Mouse (Mus musculus) adrenal gland, adult 8-10 months (tissue): ENCODE measurements around the gene Psmd11. TPM values are rescaled to one million over a fixed set of nuclear protein-coding genes. Genes with fewer than 3 reads are reported as not detected.
"Not testable (repeated sequence)": the region's sequence is repeated elsewhere in the genome, so short reads cannot be mapped to it uniquely, and the experiment has no call there.

Experiments used
- DNase-seq: peaks from one replicate; pipeline ENCODE4 v3.0.0; 2022
- total RNA-seq, 4 experiments: library from RNA; stranded (reverse); gene quantifications; 2 replicates each; pipeline ENCODE4 v1.2.4; 2022

Gene Psmd11
- total RNA-seq: 100 to 1,000 TPM; 121 to 161 (median 141) TPM

DNA sequence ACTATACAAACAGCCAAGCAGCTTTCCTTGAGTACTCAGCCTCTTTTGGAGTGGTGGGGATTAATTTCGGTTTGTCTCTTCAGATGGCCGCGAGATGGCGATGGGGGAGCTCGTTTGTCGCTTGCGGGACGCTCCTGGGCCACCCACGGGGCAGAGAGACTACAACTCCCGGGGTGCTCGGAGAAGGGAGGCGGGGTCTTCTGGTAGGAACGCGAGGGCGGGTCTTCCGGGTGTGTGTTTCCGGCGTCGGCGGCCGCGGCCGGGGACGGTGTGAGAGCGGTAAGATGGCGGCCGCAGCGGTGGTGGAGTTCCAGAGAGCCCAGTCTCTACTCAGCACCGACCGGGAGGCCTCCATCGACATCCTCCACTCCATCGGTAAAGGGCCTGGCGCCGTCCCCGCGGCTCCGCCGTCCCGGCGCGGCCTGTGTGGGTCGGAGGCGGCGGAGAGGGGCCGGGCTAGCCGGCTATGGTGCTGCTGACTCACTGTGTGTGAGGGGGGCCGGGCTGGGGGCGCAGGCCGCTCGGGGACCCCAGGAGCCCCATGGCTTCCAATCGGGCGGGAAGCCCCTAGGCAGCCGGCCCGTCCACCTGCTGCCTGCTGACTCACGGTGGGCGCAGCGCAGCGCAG, at the start of gene Psmd11:
TSS of gene Psmd11 (plus strand) at position 235 of the 628 bp plus-strand sequence.
- peak; percentile 95 for DNase-seq

DNA sequence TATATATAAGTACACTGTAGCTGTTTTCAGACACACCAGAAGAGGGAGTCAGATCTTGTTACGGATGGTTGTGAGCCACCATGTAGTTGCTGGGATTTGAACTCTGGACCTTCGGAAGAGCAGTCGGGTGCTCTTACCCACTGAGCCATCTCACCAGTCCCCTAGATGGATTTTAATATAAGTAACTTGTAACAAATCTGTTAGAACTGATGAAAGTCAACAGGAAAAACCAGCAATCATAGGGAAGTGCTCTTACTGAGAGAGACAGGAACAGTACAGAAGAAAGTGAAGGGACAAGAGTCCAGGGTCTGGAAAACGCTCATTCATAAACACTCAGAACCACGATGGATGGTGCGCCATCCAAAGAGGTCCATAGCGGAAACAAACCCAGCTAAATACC, 49.2 kb upstream of the Psmd11 start:
- not testable (repeated sequence) for DNase-seq

DNA sequence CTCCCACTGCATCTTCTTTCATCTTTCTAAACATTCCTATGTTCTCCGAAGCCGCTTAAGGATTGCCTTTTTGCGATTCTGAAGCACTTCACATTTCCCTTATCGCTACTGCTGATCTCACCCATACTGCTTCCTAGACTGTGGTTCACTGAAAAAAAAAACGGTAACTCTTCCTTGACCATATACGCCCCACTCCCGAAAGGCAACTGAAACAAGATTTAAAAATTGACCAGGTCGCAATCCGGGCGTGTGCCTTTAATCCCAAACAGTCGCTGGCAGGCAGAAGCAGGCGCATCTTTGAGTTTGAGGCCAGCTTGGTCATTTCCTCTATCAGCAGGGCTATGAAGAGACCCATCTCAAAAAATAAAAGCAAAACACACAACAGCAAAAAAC, 45.8 kb upstream of the Psmd11 start:
- no peak for DNase-seq

DNA sequence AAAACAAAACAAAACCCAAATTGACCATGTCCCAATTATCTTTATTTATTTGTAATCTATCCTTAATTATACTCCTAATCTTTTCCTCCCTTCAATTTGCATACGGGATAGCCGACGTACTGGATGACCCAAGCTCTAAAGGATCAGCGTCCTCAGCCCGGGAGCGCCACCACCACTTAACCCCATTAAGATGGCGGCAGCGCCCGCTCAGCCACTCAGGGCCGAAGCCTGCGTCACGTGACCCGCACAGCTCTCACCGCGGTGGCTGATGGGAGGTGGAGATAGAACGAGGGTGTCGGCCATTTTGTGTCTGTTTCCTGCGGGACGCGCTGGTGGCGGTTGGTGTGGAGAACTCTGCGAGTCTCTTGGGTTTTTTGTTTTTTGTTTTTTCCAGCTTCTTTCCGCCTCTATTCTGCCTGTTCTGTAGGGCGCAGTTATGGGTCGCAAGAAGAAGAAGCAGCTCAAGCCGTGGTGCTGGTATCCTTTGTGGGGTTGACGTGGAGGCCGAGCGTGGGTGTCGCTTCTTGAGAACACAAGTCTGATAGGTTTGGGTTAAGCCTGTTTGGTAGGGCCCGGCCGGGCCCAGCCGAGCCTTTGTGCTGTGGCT, 45.3 kb upstream of the Psmd11 start, which contains the start of gene Zfp207:
TSS of gene Zfp207 (plus strand) at position 261 of the 607 bp plus-strand sequence.
- DNase-seq: peak; percentile 95

DNA sequence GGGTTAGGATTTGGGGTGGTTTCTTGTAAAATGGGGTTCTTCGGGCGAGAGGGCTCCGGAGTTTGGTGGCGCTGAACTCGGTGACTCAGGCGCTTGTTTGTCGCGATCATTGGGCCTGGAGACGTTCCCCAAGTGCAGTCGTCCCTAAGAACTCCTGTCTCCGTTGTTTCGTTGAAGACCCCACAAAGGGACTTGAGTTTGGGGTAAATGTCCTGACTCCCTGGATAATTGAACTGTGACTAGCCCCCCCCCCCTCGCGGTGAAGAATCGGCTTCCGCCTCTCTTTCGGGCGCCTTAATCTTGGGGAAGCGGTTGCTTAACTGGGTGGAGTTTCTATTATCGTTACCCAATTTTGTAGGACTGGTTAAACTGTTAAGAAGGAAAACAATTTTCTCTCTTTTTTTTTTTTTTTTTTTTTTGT, 44.8 kb upstream of the Psmd11 start:
- no peak for DNase-seq

DNA sequence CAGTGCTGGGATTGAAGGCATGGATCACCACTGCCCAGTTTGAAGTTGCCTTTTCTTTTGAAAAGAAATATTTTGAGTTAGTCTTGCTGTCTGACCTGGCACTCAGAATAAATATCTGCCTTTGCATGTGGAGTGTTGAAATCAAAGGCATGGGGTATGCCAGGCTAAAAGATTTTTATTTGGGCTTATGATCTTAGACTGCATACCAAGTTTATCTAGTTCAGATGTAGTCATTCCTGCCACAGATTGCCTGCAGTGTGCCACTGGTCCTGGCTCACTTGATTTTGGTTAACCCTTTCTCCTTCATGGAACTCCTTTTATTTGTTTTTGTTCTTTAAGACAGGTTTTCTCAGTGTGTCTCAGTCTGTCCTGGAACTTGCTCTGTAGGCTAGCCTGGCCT, 44.0 kb upstream of the Psmd11 start:
- DNase-seq: no peak

DNA sequence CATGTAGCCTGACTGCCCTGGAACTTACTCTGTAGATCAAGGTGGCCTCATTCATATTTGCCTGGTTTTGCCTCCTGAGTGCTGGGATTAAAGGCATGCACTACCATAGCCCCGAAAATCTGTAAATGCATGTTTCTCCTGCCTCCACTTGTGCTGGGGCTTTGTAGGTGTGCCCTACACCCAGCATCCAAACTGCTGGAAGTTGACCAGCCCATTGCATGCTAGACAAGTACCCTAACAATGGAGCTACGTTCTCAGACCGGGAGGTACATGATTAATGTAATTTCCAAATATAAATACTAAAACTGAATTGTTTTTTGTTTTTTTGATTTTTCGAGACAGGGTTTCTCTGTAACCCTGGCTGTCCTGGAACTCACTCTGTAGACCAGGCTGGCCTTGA, 43.4 kb upstream of the Psmd11 start:
- DNase-seq: no peak

DNA sequence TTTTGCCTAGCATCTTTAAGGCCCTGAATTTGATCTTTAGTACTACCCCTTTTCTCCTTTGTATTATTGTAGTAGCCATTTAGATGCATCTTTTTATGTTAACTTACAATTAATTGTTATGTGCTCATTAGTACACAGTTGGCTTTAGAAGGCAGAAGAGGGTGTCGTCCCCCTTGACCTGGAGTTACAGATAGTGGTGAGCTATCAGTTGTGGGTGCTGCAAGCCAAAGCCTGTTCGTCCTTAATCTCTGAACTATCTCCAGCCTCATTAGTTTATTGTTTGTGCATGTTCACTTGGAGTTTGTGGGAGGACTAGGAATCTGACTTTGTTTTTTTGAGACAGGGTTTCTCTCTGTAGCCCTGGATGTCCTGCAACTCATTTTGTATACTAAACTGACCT, 41.6 kb upstream of the Psmd11 start:
- no peak for DNase-seq

DNA sequence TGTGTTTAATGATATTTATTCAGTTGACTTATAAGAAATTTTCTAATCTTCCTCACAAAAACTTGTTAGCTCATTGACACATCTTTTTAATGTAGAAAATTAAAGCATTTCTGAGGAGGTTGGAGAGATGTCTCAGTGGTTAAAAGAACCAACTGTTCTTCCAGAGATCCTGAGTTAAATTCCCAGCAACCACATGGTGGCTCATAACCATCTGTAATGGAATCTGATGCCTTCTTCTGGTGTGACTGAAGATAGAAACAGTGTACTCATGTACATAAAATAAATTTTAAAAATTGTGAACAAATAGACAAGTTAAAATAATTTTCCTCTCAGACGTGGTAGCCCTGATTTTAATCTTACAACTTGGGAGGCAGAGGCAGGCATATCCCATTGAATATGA, 38.5 kb upstream of the Psmd11 start:
- no peak for DNase-seq

DNA sequence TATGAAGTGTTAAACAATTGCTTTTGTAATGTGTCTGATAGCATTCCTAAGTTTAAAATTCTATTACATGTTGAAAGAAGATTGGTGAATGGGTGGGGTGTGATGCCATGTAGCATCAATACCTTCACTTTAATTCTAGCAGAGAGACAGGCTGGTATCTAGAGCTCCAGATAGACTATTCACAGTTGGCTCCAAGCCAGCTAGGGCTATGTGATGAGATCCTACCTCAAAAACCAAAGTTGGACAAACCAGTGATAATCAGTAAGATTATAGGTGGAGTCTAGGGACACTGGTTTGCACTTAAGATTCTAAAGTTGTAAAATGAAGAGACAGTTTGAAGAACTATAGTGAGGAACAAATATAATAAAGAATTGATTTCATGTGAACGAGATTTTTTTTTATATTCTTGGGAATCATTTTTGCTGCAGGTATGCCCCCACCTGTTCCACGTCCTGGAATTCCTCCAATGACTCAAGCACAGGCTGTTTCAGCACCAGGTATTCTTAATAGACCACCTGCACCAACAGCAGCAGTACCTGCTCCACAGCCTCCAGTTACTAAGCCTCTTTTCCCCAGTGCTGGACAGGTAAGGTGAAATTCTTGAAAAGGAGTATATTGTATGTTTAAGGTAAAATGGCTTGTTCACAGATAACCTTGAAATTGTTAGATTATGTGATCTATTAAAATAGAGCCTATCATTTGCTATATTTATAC, 36.9 kb upstream of the Psmd11 start:
- no peak for DNase-seq

DNA sequence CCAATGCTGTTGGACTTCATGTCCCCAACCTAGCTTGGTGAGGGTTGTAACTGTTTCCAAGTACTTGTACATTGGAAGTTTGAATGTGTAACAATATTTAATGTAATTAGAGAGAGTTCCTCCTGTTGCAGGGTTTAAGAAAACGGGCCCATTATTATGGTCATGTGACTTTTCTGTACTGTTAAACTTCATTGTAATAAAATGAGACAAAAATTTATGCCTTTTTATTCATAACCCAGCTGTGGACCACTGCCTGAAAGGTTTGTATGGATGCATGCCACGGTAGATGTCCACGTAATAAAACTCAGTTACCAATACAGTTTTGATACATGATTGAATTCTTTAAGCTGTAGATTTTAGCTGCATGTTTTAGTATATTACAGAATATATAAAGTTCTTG, 32.5 kb upstream of the Psmd11 start:
- DNase-seq: no peak

DNA sequence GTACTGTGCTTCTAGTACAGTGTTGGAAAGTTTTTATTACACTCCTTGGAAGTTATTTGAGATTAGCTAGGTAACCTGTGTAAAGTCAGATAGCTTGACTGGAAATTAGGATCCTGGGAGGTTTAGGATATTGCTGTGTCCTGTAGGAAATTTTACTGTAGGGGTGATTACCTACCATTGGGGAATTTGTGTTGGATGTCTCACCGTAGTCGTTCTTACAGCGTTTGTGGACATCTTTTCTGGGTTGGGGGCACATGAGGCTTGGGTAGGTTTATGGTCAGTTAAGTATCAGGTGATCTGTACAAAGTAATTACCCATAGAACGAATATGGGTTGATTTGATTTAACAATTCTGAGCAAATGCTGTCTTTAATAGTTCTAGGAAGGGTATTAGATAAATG, 31.8 kb upstream of the Psmd11 start:
- no peak for DNase-seq

DNA sequence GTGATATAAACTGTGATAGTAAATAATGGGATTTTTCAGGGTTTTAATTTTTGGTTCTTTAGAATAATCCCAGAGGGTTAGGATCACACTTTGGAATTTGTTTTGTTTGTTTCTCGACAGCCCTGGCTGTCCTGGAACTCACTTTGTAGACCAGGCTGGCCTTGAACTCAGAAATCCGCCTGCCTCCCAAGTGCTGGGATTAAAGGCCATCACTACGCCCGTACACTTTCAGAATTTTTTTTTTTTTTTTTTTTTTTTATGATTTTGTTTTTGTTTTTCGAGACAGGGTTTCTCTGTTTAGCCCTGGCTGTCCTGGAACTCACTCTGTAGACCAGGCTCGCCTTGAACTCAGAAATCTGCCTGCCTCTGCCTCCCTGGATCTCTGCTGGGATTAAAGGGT, 20.5 kb upstream of the Psmd11 start:
- DNase-seq: not testable (repeated sequence)

DNA sequence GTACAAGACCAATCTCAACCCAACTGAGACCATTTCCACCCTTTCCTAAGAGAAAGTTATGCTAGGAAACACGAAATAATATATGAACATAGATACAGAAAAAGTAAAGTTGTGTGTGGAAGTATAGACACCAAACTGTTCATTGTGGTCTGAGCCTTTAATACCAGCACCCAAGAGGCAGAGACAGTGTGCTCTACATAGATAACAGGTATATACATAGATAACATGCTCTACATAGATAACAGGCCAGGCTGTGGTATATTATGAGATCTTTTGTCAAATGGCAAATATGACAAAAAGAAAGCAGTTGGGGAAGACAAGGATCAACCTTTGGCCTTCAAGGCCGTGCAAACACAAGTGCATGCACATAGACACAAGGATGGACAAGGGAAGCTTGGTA, 18.0 kb upstream of the Psmd11 start:
- DNase-seq: no peak

DNA sequence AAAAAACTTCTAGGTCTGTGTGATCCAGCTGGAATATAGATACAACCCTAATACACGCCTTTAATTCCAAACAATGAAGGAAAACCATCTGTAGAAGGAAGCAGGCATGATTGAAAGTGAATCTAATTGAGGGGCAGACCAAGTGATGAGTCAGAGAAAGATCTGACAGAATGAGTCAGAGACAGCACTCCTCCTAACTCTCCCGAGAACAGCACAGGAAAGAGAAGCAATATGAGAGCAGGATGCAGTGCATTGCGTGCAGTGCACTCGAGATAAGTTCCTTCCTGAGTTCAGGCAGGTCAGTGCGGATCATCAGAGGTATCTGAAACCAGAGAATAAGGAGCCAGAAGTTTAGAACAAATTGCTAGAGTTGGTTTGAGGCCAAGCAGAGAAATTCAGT, 11.3 kb upstream of the Psmd11 start:
- DNase-seq: no peak

DNA sequence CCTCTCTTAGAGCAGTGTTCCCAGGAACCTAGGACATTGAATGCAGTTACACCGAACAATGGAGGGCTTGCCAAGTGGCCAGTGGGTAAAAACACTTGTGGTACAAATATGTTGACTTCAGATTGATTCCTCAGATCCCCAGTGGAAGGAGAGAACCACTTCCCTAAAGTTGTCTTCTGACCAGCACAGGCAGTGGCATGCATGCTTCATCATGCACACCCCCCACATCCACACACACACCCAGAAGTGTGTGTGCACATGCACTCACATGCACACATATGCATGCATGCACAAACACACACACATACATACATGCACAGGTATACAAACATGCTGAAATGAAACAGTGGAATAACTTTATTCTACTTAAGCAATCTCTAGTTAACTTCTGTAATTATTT, 8.7 kb upstream of the Psmd11 start:
- no peak for DNase-seq

DNA sequence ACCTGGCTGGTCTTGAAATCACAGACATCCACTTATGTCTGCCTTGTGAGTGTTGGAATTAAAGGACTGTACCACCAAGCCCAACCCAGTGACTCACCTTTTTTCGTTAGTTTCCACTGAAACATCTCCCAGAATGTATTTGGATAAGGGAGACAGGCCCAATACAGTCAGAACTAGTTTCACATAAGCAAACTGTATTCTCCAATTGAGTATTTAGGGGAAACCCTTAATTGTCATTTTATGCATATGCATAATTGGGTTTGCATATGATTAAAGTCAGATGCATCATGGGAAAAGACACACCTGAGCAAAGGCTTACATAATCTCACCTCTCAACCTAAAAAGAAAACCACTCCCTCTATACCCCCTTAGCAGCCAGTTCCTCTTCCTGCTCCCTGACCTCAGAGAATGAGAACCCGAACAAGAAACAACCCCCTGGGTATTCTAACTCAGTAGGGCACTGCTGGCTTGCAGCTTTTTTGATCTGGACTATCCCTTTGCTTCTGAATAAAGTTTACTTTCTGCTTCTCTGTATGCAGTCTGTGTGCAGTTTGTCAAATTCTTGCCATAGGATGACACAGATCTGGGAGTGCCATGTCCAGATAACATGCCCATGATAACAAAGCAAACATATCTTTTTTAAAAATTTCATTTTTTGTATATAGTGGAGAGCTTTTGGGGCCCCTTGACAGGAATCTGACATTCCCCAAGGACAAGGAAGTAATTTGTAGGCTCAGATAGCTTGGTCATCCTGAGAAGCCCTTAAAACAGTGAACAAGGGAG, 8.0 kb upstream of the Psmd11 start:
- DNase-seq: no peak

DNA sequence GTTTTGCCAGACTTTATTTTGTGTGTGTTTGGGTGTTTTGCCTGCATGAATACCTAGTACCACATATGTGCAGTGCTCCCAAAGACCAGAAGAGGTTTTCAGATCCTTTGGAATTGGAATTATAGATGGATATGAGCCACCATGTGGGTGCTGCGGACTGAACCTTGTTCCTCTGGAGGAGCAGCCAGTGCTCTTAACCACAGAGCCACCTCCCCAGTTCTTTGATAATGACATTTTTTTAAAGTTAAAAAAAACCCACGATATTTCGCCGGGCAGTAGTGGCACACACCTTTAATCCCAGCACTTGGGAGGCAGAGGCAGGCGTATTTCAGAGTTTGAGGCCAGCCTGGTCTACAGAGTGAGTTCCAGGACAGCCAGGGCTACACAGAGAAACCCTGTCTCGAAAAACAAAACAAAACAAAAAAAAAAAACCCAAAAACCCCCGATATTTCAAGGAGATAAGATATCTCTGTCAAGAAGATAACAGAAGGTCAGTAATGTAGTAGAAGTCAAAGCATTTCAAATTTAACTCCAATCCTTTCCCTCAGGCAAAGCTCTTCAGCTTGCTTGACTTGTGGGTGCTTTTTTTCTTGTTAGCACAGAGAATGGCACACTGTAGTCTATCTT, 6.9 kb upstream of the Psmd11 start:
- no peak for DNase-seq

DNA sequence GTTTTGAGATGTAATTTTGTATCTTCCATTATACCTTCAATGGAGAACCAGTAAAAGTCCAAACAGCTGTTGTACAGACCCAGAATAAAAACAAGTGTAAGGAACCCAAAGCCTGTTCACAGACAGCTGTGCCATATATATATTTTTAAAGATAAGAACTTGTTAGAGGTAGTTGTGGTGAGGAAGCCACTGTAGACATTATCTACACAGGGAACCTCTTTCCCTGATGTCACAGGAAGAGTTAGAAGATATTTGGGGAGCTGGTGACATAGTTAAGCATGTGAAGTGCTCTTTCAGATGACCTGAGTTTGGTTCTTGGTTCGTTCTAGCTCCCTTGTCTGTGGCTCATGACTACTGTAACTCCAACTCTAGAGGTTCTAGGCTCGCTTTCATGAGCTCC, 3.7 kb upstream of the Psmd11 start:
- no peak for DNase-seq

DNA sequence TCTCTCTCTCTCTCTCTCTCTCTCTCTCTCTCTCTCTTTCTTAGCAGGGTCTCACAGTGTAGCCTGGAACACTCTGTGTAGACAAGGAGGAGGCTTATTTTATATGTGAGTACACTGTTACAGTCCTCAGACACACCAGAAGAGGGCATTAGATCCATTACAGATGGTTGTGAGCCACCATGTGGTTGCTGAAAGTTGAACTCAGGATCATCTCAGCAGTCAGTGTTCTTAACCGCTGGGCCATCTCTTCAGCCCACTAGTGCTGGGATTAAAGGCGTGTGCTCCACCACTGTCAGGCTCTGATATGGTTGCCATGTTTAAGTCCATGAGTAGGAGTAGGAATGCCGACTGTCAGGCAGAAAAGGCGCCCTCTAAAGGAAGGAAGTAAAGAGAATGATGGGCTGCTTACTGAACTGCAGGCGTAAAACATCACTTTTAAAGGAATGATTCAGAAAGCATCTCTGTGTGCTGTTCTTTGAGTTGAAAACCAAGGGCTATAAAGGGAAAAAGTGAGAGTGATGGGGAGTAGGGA, 3.1 kb upstream of the Psmd11 start:
- no peak for DNase-seq

DNA sequence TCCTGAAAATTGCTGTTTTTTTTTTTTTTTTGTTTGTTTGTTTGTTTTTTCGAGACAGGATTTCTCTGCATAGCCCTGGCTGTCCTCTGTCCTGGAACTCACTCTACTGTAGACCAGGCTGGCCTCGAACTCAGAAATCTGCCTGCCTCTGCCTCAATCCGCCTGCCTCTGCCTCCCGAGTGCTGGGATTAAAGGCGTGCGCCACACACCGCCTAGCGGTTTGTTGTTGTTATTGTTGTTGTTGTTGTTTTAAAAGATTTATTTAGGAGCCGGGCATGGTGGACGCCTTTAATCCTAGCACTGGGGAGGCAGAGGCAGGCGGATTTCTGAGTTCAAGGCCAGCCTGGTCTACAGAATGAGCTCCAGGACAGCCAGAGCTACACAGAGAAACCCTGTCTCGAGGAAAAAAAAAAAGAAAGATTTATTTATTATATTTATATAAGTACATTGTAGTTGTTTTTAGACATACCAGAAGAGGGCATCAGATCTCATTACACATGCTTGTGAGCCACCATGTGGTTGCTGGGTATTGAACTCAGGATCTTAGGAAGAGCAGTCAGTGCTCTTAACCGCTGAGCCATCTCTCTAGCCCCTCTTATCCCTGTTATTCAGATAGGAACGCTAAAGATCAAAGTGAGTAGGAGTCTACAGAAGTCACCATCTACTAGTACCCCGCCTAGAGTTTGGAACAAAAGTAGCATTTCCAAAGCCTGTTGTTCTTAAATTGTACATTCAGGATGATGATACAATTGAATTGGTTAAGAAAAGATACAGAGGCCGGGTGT, 2.2 kb upstream of the Psmd11 start:
- DNase-seq: not testable (repeated sequence)
